Comparison of ENCODE assay signal across 20 mouse cellular contexts in genomic region chr3:30299460-30299859, GRCm38 (mm10).
DNase-seq lines count a peak whose midpoint lies in the region; ATAC-seq lines count a peak whose summit lies in the region.
"Had no signal": no experiment of that assay in that cellular context is flagged by ENCODE, and none has a peak within 500 bp of the region (broad histone marks: within the 10 kb centered on the region; RNA-seq: fewer than 3 reads in every experiment).

No protein-coding gene starts in this region.

- H3K27me3 ChIP-seq in forebrain, embryonic 14.5 days (replicated peaks; ENCODE audit: control insufficient read depth, insufficient read depth, low read length) = no peaks in the 10 kb centered on the region
- no peaks in the 10 kb centered on the region for H3K27me3 ChIP-seq in forebrain, embryonic 10.5 days (ENCODE audit: poor library complexity, severe bottlenecking)
- H3K27me3 ChIP-seq in neural tube, embryonic 12.5 days (replicated peaks) = no peaks in the 10 kb centered on the region; the same call in 1 of the 2 replicates
- no peaks in the 10 kb centered on the region for H3K27me3 ChIP-seq in neural tube, embryonic 15.5 days (replicated peaks)
- H3K27me3 ChIP-seq: heart, embryonic 15.5 days; liver, embryonic 13.5 days had no signal

- ATAC-seq in forebrain, embryonic 14.5 days = no peak
- peak; percentile 33; the same call in 1 of the 2 replicates for ATAC-seq in neural tube, embryonic 12.5 days (ENCODE audit: low FRiP score, low read depth)
- no peak for ATAC-seq in neural tube, embryonic 15.5 days (ENCODE audit: low FRiP score)
- ATAC-seq: inflammation-experienced regulatory T-cells, adult 6 months had no signal

- H3K9me3 ChIP-seq in forebrain, embryonic 14.5 days (replicated peaks; ENCODE audit: control insufficient read depth, low read length) = no peaks in the 10 kb centered on the region
- H3K9me3 ChIP-seq in forebrain, embryonic 10.5 days = no peaks in the 10 kb centered on the region
- H3K9me3 ChIP-seq in neural tube, embryonic 12.5 days = no peaks in the 10 kb centered on the region
- no peaks in the 10 kb centered on the region for H3K9me3 ChIP-seq in neural tube, embryonic 15.5 days (replicated peaks)
- H3K9me3 ChIP-seq: heart, embryonic 15.5 days; liver, embryonic 13.5 days had no signal

- H3K4me1 ChIP-seq in forebrain, embryonic 14.5 days (ENCODE audit: control insufficient read depth, insufficient read depth, low read length) = no peaks in the 10 kb centered on the region
- H3K4me1 ChIP-seq in forebrain, embryonic 10.5 days = peaks cover 9% of the 10 kb centered on the region
- H3K4me1 ChIP-seq in neural tube, embryonic 12.5 days = peaks cover 6% of the 10 kb centered on the region; the same call in 1 of the 2 replicates
- H3K4me1 ChIP-seq in neural tube, embryonic 15.5 days = peaks cover 15% of the 10 kb centered on the region
- H3K4me1 ChIP-seq: heart, embryonic 15.5 days; liver, embryonic 13.5 days had no signal

- H3K9ac ChIP-seq in forebrain, embryonic 14.5 days (ENCODE audit: low read length) = no peak overlapping the region
- no peak overlapping the region for H3K9ac ChIP-seq in neural tube, embryonic 12.5 days
- no peak overlapping the region for H3K9ac ChIP-seq in neural tube, embryonic 15.5 days (replicated peaks)
- H3K9ac ChIP-seq: heart, embryonic 15.5 days; liver, embryonic 13.5 days had no signal

- intact Hi-C loops in left cerebral cortex, postnatal 4 days (cut with DNase I) = no loop called here
- intact Hi-C loops in left cerebral cortex, postnatal 36 days (cut with DNase I) = no loop called here

- H3K4me2 ChIP-seq in forebrain, embryonic 14.5 days (ENCODE audit: low read length) = no peak overlapping the region
- H3K4me2 ChIP-seq in neural tube, embryonic 12.5 days (replicated peaks) = no peak overlapping the region
- no peak overlapping the region for H3K4me2 ChIP-seq in neural tube, embryonic 15.5 days
- H3K4me2 ChIP-seq: heart, embryonic 15.5 days; liver, embryonic 13.5 days had no signal

- DNase-seq in forebrain, embryonic 14.5 days (ENCODE audit: low spot score) = peak; percentile 51
- no peak for DNase-seq in forebrain, embryonic 10.5 days (ENCODE audit: extremely low spot score, low spot score)
- DNase-seq in left cerebral cortex, postnatal 4 days = peak; percentile 44
- no peak for DNase-seq in left cerebral cortex, postnatal 36 days (ENCODE audit: low spot score in 2 of 2)
- no peak for DNase-seq in thymus, postnatal 25 days
- DNase-seq: adrenal gland, postnatal 25 days; cerebellum, adult 9-11 months; heart, postnatal 36 days; kidney, adult 18-20 months; liver, embryonic 13.5 days; lung, adult 2 months; thymus, adult 18-20 months; thymus, postnatal 4 days had no signal

- no peaks in the 10 kb centered on the region for H3K36me3 ChIP-seq in forebrain, embryonic 14.5 days (ENCODE audit: control insufficient read depth, insufficient read depth, low read length)
- no peaks in the 10 kb centered on the region for H3K36me3 ChIP-seq in forebrain, embryonic 10.5 days (replicated peaks)
- no peaks in the 10 kb centered on the region for H3K36me3 ChIP-seq in neural tube, embryonic 12.5 days
- H3K36me3 ChIP-seq in neural tube, embryonic 15.5 days = no peaks in the 10 kb centered on the region
- H3K36me3 ChIP-seq: heart, embryonic 15.5 days; liver, embryonic 13.5 days had no signal

- no peak overlapping the region for H3K4me3 ChIP-seq in forebrain, embryonic 14.5 days (ENCODE audit: low read depth, low read length)
- no peak overlapping the region for H3K4me3 ChIP-seq in forebrain, embryonic 10.5 days
- H3K4me3 ChIP-seq in neural tube, embryonic 12.5 days = no peak overlapping the region
- no peak overlapping the region for H3K4me3 ChIP-seq in neural tube, embryonic 15.5 days (replicated peaks)
- H3K4me3 ChIP-seq: heart, embryonic 15.5 days; layer of hippocampus, adult 2 months; liver, embryonic 13.5 days had no signal

- WGBS in forebrain, embryonic 14.5 days = 52% methylated on average over 1 of the region's 1 CpGs
- 82% methylated on average over 1 of the region's 1 CpGs for WGBS in forebrain, embryonic 10.5 days
- WGBS in neural tube, embryonic 12.5 days = 18% methylated on average over 1 of the region's 1 CpGs
- WGBS in neural tube, embryonic 15.5 days = 13% methylated on average over 1 of the region's 1 CpGs

- H3K27ac ChIP-seq in forebrain, embryonic 14.5 days (ENCODE audit: low read depth, low read length) = no peak overlapping the region
- H3K27ac ChIP-seq in forebrain, embryonic 10.5 days = no peak overlapping the region
- H3K27ac ChIP-seq in neural tube, embryonic 12.5 days = no peak overlapping the region
- H3K27ac ChIP-seq in neural tube, embryonic 15.5 days (replicated peaks) = no peak overlapping the region
- H3K27ac ChIP-seq: heart, embryonic 15.5 days; kidney, postnatal 0 days; layer of hippocampus, adult 2 months; liver, embryonic 13.5 days; macrophage had no signal

Comparison
In these comparisons a context has a peak if more than half of its experiments do, and no peak if none do; other contexts are left out.
1. DNase-seq: peak in forebrain, embryonic 14.5 days (single experiment) and left cerebral cortex, postnatal 4 days (single experiment); none in forebrain, embryonic 10.5 days (single experiment), left cerebral cortex, postnatal 36 days (0 of 2) and thymus, postnatal 25 days (single experiment).